Mouse (Mus musculus): ENCODE measurements at regions not wholly inside any gene's neighbourhood (a gene's known extent, or its start where the extent isn't known, plus 50 kb on each side); places are given as distances from the start of the nearest gene placed in this dataset.

DNA sequence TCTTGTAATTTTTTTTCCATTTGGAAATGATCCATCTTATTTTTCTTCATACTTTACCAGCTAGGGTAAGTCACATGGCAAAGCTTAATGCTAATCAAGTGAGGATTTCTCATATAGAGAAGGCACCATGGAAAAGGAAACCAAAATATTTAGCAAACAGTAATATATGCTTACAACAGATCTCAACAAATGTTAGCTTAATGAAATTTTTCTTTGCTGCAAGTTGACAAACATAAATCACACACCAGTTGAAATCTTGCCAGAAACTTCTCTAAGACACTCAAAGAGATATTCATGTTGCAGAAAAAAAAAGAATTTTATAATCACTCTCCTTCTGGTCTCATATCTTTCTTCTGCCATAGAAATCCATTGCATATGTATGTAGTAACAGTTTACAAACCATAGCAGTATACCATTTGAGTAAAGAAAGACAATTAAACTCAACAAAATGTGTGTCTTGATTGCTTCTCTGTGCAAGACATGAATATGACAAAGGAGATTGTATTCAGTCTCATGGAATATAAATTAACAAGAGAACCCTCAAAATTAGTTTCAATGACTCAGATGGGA, 408.3 kb upstream of the Gm10306 start:
- Histone ChIP-seq H3K27ac (ENCODE audit: low read depth, low read length) (no peak overlapping the region), H3K27me3 (ENCODE audit: control insufficient read depth, insufficient read depth, low read length) (no peaks in the 10 kb centered on the region), H3K36me3 (ENCODE audit: control insufficient read depth, insufficient read depth, low read length) (no peaks in the 10 kb centered on the region), H3K4me2 (ENCODE audit: low read depth) (no peak overlapping the region), H3K9me3 (ENCODE audit: control insufficient read depth, low read length) (no peaks in the 10 kb centered on the region), H3K9ac (ENCODE audit: low read length) (no peak overlapping the region), H3K4me3 (ENCODE audit: low read depth, low read length) (no peak overlapping the region), H3K4me1 (ENCODE audit: control insufficient read depth, insufficient read depth, low read length) (no peaks in the 10 kb centered on the region)
- no peak for DNase-seq (ENCODE audit: low spot score)
- no peak for ATAC-seq (ENCODE audit: insufficient read depth, low FRiP score, low TSS enrichment)

DNA sequence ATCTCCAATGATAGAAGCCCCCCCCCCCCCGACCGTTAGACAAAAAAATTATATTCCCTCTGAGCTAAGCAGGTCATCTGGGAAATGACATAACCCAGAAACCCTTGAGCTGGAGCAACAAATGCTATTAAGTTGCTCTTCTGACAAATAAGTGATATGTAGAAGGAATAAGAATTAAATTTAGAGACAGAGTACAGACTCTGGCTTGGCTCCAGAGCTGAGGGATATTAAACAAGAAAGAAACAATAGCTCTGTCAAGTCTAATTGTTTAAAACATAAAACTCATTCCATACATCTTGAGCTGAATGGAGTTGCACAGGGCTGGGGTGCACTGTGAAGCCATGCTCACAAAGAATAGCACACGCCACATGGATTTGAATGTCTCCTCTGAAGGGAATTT, 407.3 kb upstream of the Gm10306 start:
- Histone ChIP-seq H3K9ac (ENCODE audit: low read length) (no peak overlapping the region), H3K4me3 (ENCODE audit: low read depth, low read length) (no peak overlapping the region), H3K27me3 (ENCODE audit: control insufficient read depth, insufficient read depth, low read length) (no peaks in the 10 kb centered on the region), H3K4me1 (ENCODE audit: control insufficient read depth, insufficient read depth, low read length) (no peaks in the 10 kb centered on the region), H3K9me3 (ENCODE audit: control insufficient read depth, low read length) (no peaks in the 10 kb centered on the region), H3K4me2 (ENCODE audit: low read depth) (no peak overlapping the region), H3K36me3 (ENCODE audit: control insufficient read depth, insufficient read depth, low read length) (no peaks in the 10 kb centered on the region), H3K27ac (ENCODE audit: low read depth, low read length) (no peak overlapping the region)
- 60% methylated on average over 3 of the region's 3 CpGs for WGBS
- DNase-seq (ENCODE audit: low spot score) (no peak), ATAC-seq (ENCODE audit: insufficient read depth, low FRiP score, low TSS enrichment) (no peak)

DNA sequence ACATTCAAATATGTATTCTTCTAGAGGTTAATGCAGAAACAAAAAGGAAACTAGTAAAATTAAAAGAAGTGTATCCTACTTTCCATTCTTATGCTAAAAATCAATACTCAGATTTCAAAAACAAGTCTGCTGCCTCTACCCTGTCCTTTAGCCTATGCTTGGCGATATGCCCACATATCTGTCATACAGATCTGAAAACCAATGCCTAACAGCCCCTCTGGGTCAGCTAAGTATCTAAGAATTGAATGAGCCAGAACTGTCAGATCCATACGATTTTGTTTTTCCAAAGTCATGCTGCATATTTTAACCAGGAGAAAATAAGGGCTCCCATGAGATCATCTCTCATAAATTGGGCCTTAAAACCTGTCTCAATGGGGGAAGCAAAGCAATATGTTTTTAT, 395.7 kb upstream of the Gm10306 start:
- 68% methylated on average over 2 of the region's 2 CpGs for WGBS
- no peak overlapping the region for H3K9ac ChIP-seq (ENCODE audit: low read length)
- ATAC-seq (ENCODE audit: insufficient read depth, low FRiP score, low TSS enrichment) (no peak), DNase-seq (ENCODE audit: low spot score) (no peak)
- H3K27me3 ChIP-seq (ENCODE audit: control insufficient read depth, insufficient read depth, low read length) = no peaks in the 10 kb centered on the region
- H3K4me2 ChIP-seq (ENCODE audit: low read depth) = no peak overlapping the region
- H3K9me3 ChIP-seq (ENCODE audit: control insufficient read depth, low read length) = no peaks in the 10 kb centered on the region
- H3K4me3 ChIP-seq (ENCODE audit: low read depth, low read length) = no peak overlapping the region
- H3K27ac ChIP-seq (ENCODE audit: low read depth, low read length) = no peak overlapping the region
- H3K4me1 ChIP-seq (ENCODE audit: control insufficient read depth, insufficient read depth, low read length) = no peaks in the 10 kb centered on the region
- no peaks in the 10 kb centered on the region for H3K36me3 ChIP-seq (ENCODE audit: control insufficient read depth, insufficient read depth, low read length)

DNA sequence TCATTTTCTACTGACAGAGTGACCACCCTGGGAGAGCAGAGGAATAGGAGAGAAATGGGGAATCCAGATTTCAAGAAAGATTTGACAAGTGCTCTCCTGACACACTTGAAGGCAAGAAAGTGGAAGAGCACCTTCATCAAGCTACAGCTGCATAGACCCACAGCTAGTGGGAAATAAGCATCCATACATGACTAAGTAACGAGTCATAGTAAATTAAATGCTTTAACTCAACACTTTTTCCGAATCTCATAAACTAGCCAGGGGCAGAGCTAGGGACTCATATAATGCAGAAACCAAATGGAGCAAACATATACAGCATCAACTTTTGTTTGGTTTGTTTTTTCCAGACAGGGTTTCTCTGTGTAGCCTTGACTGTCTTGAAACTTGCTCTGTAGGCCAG, 383.2 kb upstream of the Gm10306 start:
- Histone ChIP-seq H3K4me2 (ENCODE audit: low read depth) (no peak overlapping the region), H3K9me3 (ENCODE audit: control insufficient read depth, low read length) (no peaks in the 10 kb centered on the region), H3K9ac (ENCODE audit: low read length) (no peak overlapping the region), H3K27ac (ENCODE audit: low read depth, low read length) (no peak overlapping the region), H3K27me3 (ENCODE audit: control insufficient read depth, insufficient read depth, low read length) (no peaks in the 10 kb centered on the region), H3K36me3 (ENCODE audit: control insufficient read depth, insufficient read depth, low read length) (no peaks in the 10 kb centered on the region), H3K4me1 (ENCODE audit: control insufficient read depth, insufficient read depth, low read length) (no peaks in the 10 kb centered on the region), H3K4me3 (ENCODE audit: low read depth, low read length) (no peak overlapping the region)
- 96% methylated on average over 2 of the region's 2 CpGs for WGBS
- DNase-seq (ENCODE audit: low spot score) = no peak
- no peak for ATAC-seq (ENCODE audit: insufficient read depth, low FRiP score, low TSS enrichment)

DNA sequence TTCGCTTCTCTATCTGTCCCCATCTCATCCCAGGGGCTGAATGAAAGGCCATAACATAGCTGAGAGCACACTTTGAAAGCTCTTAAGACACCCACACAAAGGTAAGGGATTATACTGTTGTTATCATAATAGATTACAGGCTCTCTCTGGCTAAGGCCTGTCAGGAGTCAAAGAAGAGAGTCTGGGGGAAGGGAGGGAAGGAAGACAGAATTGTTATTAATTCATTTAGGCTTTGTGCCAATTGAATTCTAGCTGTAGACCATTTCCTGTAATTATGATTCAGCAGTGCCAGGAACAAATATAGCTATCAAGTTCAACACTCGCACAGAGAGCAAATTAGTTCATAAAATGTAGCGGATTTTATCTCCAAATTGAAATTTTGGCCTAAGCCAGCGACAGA, 369.3 kb upstream of the Gm10306 start:
- WGBS = 94% methylated on average over 4 of the region's 4 CpGs
- ATAC-seq (ENCODE audit: insufficient read depth, low FRiP score, low TSS enrichment) = no peak
- Histone ChIP-seq H3K9me3 (ENCODE audit: control insufficient read depth, low read length) (no peaks in the 10 kb centered on the region), H3K4me2 (ENCODE audit: low read depth) (no peak overlapping the region), H3K36me3 (ENCODE audit: control insufficient read depth, insufficient read depth, low read length) (no peaks in the 10 kb centered on the region), H3K9ac (ENCODE audit: low read length) (no peak overlapping the region), H3K4me1 (ENCODE audit: control insufficient read depth, insufficient read depth, low read length) (no peaks in the 10 kb centered on the region), H3K27me3 (ENCODE audit: control insufficient read depth, insufficient read depth, low read length) (no peaks in the 10 kb centered on the region), H3K4me3 (ENCODE audit: low read depth, low read length) (no peak overlapping the region), H3K27ac (ENCODE audit: low read depth, low read length) (no peak overlapping the region)
- DNase-seq (ENCODE audit: low spot score) = no peak

DNA sequence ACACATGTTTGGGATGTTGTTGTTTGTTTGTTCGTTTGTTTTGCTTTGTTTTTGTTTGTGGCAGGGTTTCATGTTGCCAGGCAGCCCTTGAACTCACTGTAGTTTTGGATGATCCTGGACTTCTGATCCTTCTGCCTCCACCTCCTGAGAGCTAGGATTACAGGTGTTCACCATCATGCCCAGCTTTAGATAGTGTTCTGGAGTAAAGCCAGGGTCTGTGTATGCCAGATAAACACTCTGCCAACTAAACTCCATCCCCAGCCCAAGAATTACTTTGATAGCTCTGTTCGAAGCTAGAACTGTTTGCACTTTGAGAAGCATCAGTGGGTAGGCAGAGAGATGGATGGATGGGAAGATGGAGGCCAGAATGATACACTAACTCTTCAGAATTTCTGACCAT, 368.0 kb upstream of the Gm10306 start:
- Histone ChIP-seq H3K36me3 (ENCODE audit: control insufficient read depth, insufficient read depth, low read length) (no peaks in the 10 kb centered on the region), H3K4me3 (ENCODE audit: low read depth, low read length) (no peak overlapping the region), H3K4me2 (ENCODE audit: low read depth) (no peak overlapping the region), H3K9me3 (ENCODE audit: control insufficient read depth, low read length) (no peaks in the 10 kb centered on the region), H3K27me3 (ENCODE audit: control insufficient read depth, insufficient read depth, low read length) (no peaks in the 10 kb centered on the region), H3K9ac (ENCODE audit: low read length) (no peak overlapping the region), H3K27ac (ENCODE audit: low read depth, low read length) (no peak overlapping the region), H3K4me1 (ENCODE audit: control insufficient read depth, insufficient read depth, low read length) (no peaks in the 10 kb centered on the region)
- WGBS = 76% methylated on average over 2 of the region's 2 CpGs
- no peak for ATAC-seq (ENCODE audit: insufficient read depth, low FRiP score, low TSS enrichment)
- no peak for DNase-seq (ENCODE audit: low spot score)

DNA sequence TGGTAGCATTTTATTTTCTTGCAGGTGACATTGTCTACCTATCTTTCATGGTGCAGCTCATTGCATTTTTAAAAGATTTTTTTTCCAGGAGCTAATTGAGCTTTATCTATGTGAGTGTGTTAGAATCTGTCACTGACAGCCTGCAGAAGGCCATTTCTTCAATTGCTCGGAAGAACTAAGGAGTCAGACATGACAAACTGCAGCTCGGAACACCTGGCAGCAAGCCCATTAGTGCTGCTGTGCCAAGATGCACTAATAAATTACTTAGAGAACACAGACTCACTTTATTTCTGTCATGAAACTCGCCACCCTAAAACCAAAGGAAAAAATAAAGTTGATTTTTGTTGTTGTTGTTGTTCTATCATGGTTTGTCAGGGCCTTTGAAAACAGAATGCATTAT, 367.5 kb upstream of the Gm10306 start:
- Histone ChIP-seq H3K4me2 (ENCODE audit: low read depth) (no peak overlapping the region), H3K27ac (ENCODE audit: low read depth, low read length) (no peak overlapping the region), H3K27me3 (ENCODE audit: control insufficient read depth, insufficient read depth, low read length) (no peaks in the 10 kb centered on the region), H3K4me1 (ENCODE audit: control insufficient read depth, insufficient read depth, low read length) (no peaks in the 10 kb centered on the region), H3K36me3 (ENCODE audit: control insufficient read depth, insufficient read depth, low read length) (no peaks in the 10 kb centered on the region), H3K9me3 (ENCODE audit: control insufficient read depth, low read length) (no peaks in the 10 kb centered on the region), H3K9ac (ENCODE audit: low read length) (no peak overlapping the region), H3K4me3 (ENCODE audit: low read depth, low read length) (no peak overlapping the region)
- WGBS = 61% methylated on average over 3 of the region's 3 CpGs
- no peak for ATAC-seq (ENCODE audit: insufficient read depth, low FRiP score, low TSS enrichment)
- DNase-seq (ENCODE audit: low spot score) = no peak

DNA sequence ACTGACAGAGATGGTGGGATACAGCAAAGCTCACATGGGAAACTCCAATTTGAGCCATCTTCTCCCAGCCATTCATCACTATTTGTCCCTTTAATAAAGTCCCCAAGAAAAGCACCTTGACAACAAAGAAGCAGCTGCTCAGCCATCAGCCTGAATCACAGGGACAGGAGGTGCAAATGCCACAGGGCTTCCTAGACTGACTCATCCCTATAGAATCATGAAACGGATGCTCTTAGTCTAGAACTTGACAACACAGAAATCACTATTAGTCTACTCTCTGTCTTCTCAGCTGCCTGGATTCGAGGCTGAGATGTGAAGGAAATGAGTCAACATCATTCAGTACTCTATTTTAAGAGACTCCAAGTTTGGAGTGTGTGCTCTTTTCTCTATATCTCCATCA, 365.4 kb upstream of the Gm10306 start:
- Histone ChIP-seq H3K4me1 (ENCODE audit: control insufficient read depth, insufficient read depth, low read length) (no peaks in the 10 kb centered on the region), H3K36me3 (ENCODE audit: control insufficient read depth, insufficient read depth, low read length) (no peaks in the 10 kb centered on the region), H3K4me2 (ENCODE audit: low read depth) (no peak overlapping the region), H3K4me3 (ENCODE audit: low read depth, low read length) (no peak overlapping the region), H3K27me3 (ENCODE audit: control insufficient read depth, insufficient read depth, low read length) (no peaks in the 10 kb centered on the region), H3K9me3 (ENCODE audit: control insufficient read depth, low read length) (no peaks in the 10 kb centered on the region), H3K9ac (ENCODE audit: low read length) (no peak overlapping the region), H3K27ac (ENCODE audit: low read depth, low read length) (no peak overlapping the region)
- DNase-seq (ENCODE audit: low spot score) = no peak
- WGBS = 83% methylated on average over 2 of the region's 2 CpGs
- ATAC-seq (ENCODE audit: insufficient read depth, low FRiP score, low TSS enrichment) = no peak

DNA sequence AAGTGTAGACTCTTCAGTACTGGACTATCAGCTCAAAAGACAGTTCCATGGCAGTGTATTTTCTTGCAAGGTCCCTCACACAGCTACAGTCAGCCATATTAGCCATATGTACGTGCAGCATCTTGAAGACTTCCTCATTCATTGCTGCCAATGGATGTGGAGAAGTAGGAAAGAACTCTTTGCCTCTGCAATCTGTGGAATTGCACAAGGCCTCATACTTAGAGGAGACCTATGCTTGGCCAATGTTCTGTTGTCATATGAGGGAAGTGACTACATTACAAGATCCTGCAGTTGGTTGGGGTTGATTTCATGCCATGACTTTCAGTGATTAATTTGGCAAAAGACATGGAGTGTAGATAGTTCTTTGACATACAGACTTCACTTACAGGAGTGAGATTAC, 340.1 kb upstream of the Gm10306 start:
- 97% methylated on average over 1 of the region's 1 CpGs for WGBS
- no peak for DNase-seq (ENCODE audit: low spot score)

More for the DNA sequence above, 340.1 kb upstream of the Gm10306 start:
- Histone ChIP-seq H3K27me3 (ENCODE audit: control insufficient read depth, insufficient read depth, low read length) (no peaks in the 10 kb centered on the region), H3K27ac (ENCODE audit: low read depth, low read length) (no peak overlapping the region), H3K36me3 (ENCODE audit: control insufficient read depth, insufficient read depth, low read length) (no peaks in the 10 kb centered on the region), H3K9me3 (ENCODE audit: control insufficient read depth, low read length) (no peaks in the 10 kb centered on the region), H3K4me3 (ENCODE audit: low read depth, low read length) (no peak overlapping the region), H3K4me2 (ENCODE audit: low read depth) (no peak overlapping the region), H3K4me1 (ENCODE audit: control insufficient read depth, insufficient read depth, low read length) (no peaks in the 10 kb centered on the region), H3K9ac (ENCODE audit: low read length) (no peak overlapping the region)
- no peak for ATAC-seq (ENCODE audit: insufficient read depth, low FRiP score, low TSS enrichment)
